Mouse (Mus musculus): ENCODE measurements around the gene Neu1.

Gene Neu1

DNA sequence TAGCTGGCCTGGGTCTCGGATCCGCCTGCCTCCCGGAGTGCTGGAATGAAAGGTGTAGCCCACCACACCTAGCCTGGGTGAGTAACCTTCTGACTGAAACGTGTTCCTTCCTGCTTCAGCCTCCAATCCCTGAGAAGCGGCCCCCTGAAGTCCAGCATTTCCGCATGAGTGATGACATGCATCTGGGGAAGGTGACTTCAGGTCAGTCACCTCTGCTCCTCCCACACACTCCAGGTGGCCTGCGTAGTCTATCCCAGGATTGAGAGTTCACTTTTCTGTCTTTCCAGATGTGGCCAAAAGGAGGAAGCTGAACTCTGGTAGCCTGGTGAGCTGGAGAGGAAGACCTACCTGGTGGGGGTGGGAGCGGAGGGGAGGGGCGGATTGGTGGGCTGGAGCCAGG is 28.2 kb upstream of the Neu1 start:
- DNase-seq (ENCODE audit: low spot score): no peak

DNA sequence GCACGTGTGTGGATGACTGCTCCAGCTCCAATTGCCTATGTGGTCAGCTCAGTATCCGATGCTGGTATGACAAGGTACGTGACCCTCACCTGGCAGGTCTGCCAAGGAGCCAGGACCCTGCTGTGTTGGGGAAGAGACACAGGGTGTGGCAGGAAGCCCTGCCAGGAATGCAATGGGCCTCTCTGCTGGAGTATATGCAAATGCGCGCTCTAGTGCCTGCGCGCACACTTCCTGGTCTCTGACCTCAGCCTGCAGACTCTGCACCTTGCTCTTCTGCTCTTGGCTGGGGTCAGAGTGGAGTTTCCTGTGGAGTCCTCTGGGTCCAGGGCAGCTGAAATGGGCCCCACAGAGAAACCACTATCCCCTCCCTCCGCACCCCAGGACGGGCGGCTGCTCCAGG is 20.1 kb upstream of the Neu1 start:
- DNase-seq (ENCODE audit: low spot score): no peak

DNA sequence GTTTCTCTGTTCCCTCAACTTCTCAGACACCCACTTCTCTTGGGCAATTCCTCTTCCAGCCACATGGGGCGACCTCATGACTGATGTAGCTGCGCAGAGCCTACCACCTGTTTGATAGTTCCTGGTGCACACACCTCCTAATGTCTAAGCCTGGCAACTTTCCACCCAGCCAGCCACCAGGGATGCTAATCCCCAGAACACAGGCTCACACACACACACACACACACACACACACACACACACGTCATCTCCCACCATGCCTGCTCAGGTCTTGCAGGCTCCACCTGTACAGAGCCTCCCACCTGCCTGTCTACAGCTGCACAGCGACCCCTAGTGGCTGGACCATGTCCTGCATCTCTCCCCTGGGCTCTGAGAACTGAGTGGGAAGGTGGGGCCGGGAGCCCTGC is 19.1 kb upstream of the Neu1 start:
- peak; percentile 88 for DNase-seq (ENCODE audit: low spot score)

DNA sequence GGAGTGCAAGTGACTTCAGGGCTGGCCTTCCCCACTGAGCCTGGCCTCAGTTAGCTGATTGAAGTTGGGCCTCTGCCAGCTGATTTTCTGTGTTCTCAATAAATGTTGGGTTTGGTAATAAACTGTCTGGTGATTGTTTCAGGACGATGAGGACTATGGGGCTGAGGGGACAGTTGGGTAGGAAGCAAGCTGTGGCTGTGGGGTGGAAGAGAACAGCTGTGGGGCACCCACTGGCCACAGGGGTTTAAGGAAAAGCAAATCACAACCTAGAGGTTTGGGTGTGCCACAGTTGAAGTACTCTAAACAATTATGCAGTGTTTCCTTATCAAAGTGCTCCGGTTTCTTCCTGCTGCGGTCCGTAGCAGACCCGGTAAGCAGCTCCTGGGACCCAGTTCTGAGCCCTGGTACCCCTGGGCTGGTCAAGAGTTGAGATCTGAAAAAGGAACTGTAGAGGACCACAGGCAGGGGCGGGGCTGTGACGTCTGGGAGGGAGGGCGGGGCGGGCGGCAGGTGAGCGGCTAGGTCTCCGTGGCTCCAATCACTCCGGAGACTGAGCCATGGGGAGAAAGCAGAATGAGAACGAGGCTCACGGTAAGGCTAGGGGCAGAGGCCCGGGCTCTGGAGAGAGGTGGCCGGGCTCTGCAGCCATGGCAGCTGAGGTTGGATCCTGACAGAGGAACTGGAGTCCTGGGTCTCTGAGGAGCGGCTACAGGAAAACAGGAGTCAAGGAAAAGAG is 17.0 kb upstream of the Neu1 start, which contains the start of gene Slc44a4:
TSS of gene Slc44a4 (plus strand) at position 537 of the 736 bp plus-strand sequence.
- DNase-seq (ENCODE audit: low spot score): no peak

DNA sequence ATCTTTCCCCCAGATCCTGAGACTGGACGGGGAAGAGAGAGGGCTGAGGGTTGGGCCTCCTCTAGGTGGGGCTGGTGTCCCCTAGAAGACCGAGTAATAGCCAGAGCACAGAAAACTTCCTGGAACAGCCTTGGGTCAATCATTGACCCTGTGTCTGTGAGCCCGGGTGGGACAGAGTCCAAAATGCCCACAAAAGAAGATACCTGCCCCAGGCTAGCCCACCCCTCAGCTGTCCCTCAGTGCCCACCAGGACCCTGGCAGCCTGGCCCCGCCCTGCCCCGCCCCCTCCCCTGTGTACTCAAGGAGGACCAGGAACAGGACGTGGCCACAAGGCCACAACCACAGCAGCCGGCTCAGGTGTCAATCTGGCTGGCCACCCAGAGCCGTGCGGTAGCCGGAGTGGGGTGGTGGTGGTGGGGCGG is 15.6 kb upstream of the Neu1 start:
- no peak for DNase-seq (ENCODE audit: low spot score)

DNA sequence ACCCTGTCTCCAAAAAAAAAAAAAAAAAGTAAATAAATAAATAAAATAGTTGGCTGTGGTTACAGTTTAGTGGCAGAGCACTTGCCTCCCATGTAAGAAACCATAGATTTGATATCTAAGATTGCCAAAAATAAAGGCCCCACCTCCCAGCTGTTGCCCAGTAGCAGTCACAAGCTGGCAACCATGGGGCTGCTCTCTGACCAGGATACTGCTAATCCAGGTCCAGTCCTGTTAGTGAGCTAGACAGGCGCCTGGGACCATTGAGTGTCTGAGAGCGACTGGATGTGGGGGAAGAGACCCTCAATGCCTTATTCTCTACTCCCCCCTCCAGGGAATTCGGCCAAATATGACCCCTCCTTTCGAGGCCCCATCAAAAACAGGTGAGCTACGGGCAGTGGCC is 14.7 kb upstream of the Neu1 start:
- DNase-seq (ENCODE audit: low spot score): no peak

DNA sequence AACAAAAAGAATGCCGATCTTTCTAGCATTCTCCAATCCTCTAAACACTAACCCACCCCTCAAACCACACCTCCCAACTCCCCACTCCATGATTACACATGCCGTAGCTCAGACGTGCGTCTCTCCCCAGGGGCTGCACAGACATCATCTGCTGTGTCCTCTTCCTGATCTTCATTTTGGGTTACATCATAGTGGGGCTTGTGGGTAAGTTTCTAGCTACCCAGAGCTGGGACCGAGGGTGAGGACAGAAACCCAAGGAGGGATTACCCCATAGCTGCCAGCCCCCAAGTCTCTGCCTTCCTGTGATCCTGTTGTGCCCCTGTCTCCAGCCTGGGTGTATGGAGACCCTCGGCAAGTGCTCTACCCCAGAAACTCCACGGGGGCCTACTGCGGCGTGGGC is 13.9 kb upstream of the Neu1 start:
- DNase-seq (ENCODE audit: low spot score): no peak

DNA sequence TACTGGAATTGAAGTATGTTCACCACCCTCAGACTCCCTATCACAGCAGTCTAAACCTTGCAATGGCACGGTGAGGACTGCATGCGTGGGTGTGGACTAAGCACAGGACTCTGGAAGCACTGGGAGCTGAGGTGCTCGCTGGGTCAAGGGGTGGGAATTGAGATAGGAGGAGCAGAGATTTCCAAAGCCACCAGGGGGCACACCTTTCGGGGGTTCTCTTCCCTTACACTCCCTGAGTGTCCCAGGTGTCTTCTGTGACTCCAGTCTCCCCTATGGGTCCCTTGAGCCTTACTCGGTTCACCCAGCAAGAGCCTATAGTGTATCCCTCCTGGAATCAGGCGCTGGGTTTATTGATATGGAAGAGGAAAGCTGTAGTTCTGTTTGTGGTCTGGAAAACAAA is 8.1 kb upstream of the Neu1 start:
- DNase-seq (ENCODE audit: low spot score): no peak

DNA sequence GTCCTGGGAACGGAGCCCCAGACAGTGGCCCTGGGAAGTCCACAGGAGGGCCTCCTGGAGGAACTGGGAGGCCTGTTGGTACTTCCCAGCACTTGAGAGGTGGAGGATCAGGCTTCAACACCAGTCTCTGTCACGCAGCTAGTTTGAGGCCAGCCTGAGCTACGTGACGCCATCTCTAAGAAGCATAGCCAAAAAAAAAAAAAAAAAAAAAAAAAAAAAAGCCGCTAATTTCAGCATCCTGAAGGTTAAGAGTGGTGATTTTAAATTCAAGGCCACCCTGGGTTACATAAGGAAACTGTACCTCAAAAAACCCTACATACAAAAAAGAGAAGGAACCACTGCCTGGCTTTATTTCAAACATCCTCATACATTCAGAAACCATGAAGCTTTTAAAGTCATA is 6.8 kb upstream of the Neu1 start:
- DNase-seq (ENCODE audit: low spot score): no peak

DNA sequence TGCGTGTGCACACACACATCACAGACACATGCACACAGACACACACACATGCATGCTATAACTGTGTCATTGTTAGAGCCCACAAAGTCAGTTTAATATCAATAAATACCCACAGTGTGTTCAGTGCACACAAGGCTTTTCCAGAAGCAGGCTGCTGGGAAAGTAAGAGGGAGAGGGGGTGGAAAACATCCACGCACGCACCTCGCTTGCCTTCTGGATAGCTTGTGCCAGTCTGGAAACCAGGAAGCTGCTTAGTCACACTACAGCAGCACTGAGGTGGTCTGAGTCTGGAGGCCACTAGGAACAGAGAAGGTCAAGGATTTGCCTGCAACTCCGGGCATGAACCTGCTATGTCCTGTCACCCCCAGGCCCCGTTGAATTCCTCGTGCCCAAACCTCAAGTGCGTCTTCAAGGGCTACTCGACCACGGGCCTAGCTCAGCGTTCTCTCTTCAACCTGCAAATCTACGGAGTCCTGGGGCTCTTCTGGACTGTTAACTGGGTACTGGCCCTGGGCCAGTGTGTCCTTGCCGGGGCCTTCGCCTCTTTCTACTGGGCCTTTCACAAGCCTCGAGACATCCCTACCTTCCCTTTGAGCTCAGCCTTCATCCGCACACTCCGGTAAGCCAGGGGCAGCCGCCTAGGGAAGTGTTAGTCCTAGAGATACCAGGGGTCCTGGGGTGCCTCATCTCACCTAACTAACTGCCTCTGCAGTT is 3.6 kb upstream of the Neu1 start:
- no peak for DNase-seq (ENCODE audit: low spot score)

DNA sequence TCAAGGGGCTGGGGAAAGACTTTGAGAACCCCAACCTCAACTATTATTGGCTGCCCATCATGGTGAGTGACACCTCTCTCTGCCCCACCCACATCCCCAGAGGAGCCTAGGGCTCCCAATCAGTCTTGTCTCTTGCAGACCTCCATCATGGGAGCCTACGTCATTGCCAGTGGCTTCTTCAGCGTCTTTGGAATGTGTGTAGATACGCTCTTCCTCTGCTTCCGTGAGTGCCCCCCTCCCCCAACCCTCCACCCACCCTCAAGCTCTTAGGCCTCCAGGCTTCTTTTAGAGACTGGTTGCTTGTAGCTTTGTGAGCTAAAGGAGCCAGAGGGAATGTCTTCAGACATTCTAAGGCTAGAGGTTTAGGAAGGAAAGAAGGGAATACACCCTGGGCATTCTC is 2.2 kb upstream of the Neu1 start:
- DNase-seq (ENCODE audit: low spot score): no peak

DNA sequence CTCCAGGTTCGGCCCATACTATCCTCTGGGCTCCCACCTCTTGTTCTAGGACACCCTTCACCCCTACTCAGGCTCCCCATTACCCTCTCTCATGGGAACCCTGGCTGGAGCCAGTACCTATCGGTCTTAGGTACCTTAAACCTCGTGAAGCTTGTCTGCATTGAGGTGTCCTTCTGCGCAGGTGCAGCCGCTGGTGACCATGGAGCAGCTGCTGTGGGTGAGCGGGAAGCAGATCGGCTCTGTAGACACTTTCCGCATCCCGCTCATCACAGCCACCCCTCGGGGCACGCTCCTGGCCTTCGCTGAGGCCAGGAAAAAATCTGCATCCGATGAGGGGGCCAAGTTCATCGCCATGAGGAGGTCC is 664 bp downstream of the Neu1 start:
- peak; percentile 53 for DNase-seq (ENCODE audit: low spot score)

DNA sequence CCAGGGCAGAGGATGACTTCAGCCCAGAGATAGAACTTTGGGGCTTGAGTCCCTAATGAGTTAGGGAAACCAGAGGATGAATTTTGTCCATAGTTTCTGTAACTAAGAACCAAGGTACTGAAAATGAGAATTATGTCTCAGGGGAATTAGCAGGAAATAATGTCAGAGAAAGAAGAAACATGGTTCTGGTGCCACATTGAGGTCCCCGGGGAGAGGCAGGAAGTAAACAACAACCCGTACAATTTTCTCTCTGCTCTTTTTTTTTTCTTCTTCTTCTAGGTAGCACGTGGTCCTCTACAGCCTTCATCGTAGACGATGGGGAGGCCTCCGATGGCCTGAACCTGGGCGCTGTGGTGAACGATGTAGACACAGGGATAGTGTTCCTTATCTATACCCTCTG is 1.2 kb downstream of the Neu1 start:
- DNase-seq (ENCODE audit: low spot score): peak; percentile 45

DNA sequence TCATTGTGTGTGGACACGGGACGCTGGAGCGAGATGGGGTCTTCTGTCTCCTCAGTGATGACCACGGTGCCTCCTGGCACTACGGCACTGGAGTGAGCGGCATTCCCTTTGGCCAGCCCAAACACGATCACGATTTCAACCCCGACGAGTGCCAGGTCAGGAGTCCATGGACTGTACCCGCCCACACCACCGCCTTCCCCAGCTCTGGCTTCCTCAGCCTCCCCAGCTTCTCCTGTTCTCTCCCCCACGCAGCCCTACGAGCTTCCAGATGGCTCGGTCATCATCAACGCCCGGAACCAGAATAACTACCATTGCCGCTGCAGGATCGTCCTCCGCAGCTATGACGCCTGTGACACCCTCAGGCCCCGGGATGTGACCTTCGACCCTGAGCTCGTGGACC is 3.0 kb downstream of the Neu1 start:
- DNase-seq (ENCODE audit: low spot score): no peak

DNA sequence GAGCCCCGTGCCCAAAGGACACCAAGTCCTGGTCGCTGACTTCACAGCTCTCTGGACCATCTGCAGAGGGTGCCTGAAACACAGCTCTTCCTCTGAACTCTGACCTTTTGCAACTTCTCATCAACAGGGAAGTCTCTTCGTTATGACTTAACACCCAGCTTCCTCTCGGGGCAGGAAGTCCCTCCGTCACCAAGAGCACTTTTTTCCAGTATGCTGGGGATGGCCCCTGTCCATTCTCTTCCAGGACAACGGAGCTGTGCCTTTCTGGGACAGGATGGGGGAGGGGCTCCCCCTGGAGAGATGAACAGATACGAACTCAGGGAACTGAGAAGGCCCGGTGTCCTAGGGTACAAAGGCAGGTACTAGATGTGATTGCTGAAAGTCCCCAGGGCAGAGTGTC is 3.8 kb downstream of the Neu1 start:
- no peak for DNase-seq (ENCODE audit: low spot score)

DNA sequence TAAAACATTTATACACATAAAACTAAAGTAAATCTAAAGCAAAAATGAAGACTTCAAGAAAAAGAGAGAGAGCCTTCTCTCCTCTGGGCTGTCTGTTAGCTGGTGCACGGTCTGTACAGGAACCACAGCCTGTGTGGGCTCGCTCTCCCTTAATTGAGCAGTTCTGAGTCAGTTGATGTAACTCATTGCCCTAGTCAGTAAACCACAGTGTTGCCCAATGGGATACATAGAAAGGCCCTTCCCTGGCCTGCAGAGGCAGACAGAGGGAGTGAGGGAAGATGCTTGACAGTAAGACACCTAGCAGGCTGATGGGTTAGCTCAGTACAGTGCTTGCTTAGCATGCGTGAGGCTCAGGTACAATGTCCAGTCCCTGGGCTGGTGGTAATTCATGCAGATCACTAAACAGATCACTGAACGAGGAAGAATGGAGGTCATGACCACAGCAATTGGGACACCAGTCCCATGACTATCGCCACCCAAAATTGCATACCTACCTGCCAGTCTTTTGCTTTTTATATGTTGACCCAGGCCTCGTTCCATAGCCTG is 7.0 kb downstream of the Neu1 start:
- no peak for DNase-seq (ENCODE audit: low spot score)

DNA sequence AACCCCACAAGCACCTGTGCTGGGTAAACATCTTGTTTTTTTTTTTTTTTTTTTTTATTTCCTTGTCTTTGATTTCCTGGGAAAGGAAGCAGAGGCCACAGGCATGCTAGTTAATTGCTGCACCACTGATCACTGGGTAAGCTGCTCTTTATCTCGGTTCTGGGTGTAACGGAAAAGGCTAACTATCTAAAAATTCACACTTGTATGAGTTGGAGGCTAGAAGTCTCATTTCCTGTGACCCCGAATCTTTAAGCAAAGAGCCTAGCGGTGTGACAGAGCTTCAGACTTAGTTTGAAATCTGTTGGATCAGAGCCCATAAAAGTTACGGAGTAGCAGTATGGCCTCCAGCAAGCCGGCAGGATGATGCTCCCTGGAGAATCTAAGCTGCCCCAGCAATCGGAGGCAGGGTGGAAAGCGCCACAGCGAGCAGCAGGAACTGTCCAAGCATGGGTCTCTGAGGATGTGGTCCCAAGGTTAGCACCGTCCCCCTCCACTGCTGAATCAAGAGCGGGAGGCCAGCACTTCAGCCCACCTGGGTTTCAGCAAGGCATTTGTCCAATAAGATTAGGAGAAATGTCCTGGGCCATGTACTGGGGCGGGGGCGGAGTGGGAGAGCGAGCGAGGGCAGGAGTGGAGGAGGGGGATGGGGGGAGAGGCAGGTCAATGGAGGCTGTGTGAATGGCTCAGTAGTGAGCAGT is 10.4 kb downstream of the Neu1 start:
- DNase-seq (ENCODE audit: low spot score): no peak

DNA sequence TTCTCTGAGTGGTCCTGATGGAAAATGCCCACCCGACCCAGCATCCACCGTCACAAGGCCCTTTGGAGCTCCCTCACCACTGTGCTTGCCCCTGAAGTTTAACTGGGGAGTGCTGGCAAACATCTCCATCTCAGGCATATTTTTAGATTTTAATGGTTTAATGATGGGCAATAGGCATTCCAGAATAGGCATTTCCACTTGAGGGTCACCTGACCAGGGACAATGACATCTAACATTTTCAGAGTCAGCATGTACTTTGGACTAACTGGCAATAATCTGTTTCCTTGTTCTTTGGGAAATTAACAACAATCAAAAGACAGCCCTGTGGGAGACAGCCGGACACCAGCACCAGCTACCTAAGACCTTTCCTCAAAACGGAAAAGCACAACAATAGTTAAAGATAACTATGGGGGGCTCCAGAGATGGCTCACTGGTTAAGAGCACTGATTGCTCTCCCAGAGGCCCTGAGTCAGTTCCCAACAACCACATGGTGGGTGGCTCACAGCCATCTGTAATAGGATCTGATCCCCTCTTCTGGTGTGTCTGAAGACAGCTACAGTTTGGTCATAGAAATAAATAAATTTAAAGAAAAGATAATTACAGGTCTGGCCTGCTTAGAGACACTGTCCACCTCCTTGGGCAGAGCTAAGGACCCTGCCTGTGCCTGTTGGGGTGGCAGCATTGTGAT is 12.2 kb downstream of the Neu1 start:
- DNase-seq (ENCODE audit: low spot score): no peak

DNA sequence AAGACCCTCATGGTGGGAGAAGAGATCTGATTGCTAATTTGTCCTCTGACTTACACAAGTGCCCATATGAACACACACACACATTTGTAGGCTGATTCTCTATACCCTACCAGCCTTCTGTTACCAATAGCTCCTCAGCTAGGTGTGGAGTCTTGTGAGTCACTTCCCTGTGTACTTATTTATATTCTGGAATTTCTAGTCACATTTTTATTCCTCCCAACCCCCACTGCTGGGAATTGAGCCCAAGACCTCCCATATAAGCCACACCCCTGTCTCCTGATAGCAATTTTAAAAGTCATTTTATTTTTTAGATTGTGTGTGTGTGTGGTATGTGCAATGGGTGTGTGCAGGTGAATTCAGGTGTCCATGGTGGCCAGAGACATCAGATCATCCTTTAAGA is 13.3 kb downstream of the Neu1 start:
- DNase-seq (ENCODE audit: low spot score): no peak

DNA sequence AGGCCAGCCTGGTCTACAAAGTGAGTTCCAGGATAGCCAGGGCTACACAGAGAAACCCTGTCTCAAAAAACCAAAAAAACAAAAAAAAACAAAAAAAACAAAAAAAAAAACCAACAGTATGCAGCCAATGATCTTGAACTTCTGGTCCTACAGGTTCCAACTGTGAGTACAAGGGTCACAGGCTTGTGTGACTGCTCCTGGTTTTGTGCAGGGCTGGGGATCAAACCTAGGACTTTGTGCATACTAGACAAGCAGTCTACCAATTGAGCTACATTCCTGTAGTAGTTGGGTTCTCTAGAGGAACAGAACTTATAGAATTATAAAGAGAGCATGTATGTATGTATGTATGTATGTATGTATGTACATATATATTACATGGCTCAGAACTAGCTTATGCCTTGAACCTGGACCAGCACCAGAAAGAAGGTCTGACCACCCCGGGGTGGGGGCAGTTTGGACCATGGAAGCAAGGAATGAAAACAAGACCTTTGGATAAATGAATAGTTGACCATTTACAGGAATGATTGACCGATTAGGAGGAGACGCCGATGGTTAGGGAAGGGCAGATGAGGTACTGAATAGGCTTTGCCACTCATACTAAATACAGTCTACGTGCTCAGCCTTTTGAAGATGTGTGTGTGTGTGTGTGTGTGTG is 15.6 kb downstream of the Neu1 start:
- no peak for DNase-seq (ENCODE audit: low spot score)

DNA sequence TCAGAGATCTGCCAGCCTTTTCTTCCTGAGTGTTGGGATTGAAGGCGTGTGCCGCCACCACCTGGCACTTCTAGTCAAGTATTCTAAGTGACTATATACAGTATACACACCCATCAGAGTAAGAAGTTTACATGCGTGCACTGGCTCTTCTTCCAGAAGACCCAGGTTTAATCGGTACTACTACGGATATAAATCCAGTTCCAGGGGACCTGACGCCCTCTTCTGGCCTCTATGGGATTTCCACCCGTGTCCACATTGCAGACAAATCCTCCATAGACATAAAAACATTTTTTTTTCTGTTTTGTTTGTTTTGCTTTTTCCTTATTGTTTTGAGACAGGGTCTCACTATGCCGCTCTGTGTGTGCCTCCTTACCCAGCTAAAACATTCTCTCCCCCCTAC is 16.6 kb downstream of the Neu1 start:
- no peak for DNase-seq (ENCODE audit: low spot score)

All from T-cell, adult 2 months (primary cell).